Mouse (Mus musculus) thymus, adult 2 months (tissue): ENCODE results near the gene Cxcl15. TPM values are rescaled to one million over a fixed set of nuclear protein-coding genes. Genes with fewer than 3 reads are reported as not detected.

Experiments used
- DNase-seq: peaks from one replicate; pipeline ENCODE4 v3.0.0; 2021
- H3K27ac ChIP-seq: fragments of 200-500 bp; 2 replicates; pipeline ENCODE4 v1.5.1; 2012; ENCODE audit warnings: low read length, control low read depth; ENCODE audit not compliant: control insufficient read depth, insufficient read depth
- H3K27me3 ChIP-seq: fragments of 200-500 bp; 2 replicates; pipeline ENCODE4 v1.6.1; 2012; ENCODE audit warnings: mild to moderate bottlenecking, low read length, moderate library complexity, mixed read lengths; ENCODE audit not compliant: control insufficient read depth, insufficient read depth
- H3K36me3 ChIP-seq: fragments of 200-500 bp; 2 replicates; pipeline ENCODE4 v1.6.1; 2012; ENCODE audit warnings: mild to moderate bottlenecking, low read length, moderate library complexity; ENCODE audit not compliant: control insufficient read depth, insufficient read depth
- H3K4me1 ChIP-seq: fragments of 200-500 bp; replicated peaks from 2 replicates; pipeline ENCODE4 v1.6.1; 2012; ENCODE audit warnings: low read length; ENCODE audit not compliant: control insufficient read depth, insufficient read depth
- H3K4me3 ChIP-seq: fragments of 200-500 bp; 2 replicates; pipeline ENCODE4 v1.5.1; 2012; ENCODE audit warnings: mild to moderate bottlenecking, low read length, control low read depth, moderate library complexity; ENCODE audit not compliant: control insufficient read depth, insufficient read depth
- CTCF ChIP-seq: fragments of 200-500 bp; IDR thresholded peaks from 2 replicates; pipeline ENCODE4 v1.5.1; 2012; ENCODE audit warnings: mild to moderate bottlenecking, control low read depth, low read length, moderate library complexity, borderline replicate concordance; ENCODE audit not compliant: control insufficient read depth, poor library complexity, insufficient read depth; ENCODE audit errors: extremely low read depth
- POLR2A ChIP-seq: fragments of 200-500 bp; IDR thresholded peaks from 2 replicates; pipeline ENCODE4 v1.6.1; 2012; ENCODE audit warnings: mild to moderate bottlenecking, low read length, control low read depth, moderate library complexity; ENCODE audit not compliant: control insufficient read depth, poor library complexity, insufficient read depth; ENCODE audit errors: extremely low read depth
- WGBS: fragments of 180-500 bp; shearing (Covaris S2); methylation state at CpG from one replicate; pipeline ENCODE4 v1.1.7; 2018; 5-methylcytosine and 5-hydroxymethylcytosine counted together
- polyA plus RNA-seq: library from polyadenylated mRNA; depleted of rRNA; stranded (reverse); fragments of >200 nt; gene quantifications from 2 replicates; pipeline ENCODE4 v1.2.3, GENCODE M21; 2012; rRNA removed

The Cxcl15 gene
- 0.05 and 0.24 TPM in 2 replicates for polyA plus RNA-seq

DNA sequence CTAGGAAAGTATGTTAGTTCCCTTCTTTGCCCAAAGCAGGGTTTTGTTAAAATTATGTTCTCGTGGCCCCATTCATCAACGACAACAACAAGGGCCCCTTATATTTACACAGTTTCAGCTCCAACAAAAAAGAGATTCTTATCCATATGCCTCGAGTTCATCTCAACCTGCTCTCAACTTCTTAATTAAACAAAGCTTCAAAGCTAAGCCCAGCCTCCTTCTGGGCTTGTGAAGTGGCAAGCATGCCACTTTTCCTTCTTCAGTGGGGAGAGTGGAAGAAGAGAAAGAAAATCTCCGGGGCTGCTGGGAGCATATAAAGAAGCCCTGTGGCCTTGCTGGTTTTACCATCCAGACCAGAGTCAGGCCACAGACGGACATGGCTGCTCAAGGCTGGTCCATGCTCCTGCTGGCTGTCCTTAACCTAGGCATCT lies at the start of gene Cxcl15:
Cxcl15 (plus strand) TSS at position 340 of the 431 bp plus-strand sequence.
- H3K27ac ChIP-seq: no peak within 1 kb of the TSS
- WGBS: 79% methylated on average over 5 of the region's 5 CpGs
- H3K27me3 ChIP-seq: no peaks in the 10 kb centered on the region
- H3K4me1 ChIP-seq: no peaks in the 10 kb centered on the region
- TF ChIP-seq POLR2A (no peak), CTCF (no peak)
- H3K36me3 ChIP-seq: no peaks in the 10 kb centered on the region
- DNase-seq: no peak
- no peak within 1 kb of the TSS for H3K4me3 ChIP-seq

DNA sequence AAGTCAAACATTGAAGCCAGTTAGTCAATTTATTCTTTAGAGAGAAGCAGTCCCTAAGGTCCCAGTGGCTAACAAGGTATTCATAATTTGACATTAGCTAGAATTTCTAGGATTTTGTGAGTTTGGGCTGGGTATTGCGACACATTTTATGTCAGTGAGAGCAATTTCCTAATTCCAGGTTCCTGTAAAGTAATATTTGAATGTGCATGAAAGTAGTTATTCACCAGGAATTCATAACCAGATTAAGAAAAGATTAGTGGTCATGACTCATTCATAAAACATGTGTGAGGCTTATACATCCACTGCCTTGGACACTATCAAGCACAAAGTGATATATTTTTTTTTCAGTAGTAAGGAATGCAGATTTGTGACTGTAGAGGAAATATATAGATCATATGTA lies 40.4 kb upstream of the Cxcl15 start:
- no peak for DNase-seq
- no peak overlapping the region for H3K4me3 ChIP-seq
- no peaks in the 10 kb centered on the region for H3K36me3 ChIP-seq
- TF ChIP-seq POLR2A: no peak
- TF ChIP-seq CTCF: no peak
- no peaks in the 10 kb centered on the region for H3K27me3 ChIP-seq
- H3K4me1 ChIP-seq: no peaks in the 10 kb centered on the region
- no peak overlapping the region for H3K27ac ChIP-seq
- WGBS: 100% methylated on average over 1 of the region's 1 CpGs

DNA sequence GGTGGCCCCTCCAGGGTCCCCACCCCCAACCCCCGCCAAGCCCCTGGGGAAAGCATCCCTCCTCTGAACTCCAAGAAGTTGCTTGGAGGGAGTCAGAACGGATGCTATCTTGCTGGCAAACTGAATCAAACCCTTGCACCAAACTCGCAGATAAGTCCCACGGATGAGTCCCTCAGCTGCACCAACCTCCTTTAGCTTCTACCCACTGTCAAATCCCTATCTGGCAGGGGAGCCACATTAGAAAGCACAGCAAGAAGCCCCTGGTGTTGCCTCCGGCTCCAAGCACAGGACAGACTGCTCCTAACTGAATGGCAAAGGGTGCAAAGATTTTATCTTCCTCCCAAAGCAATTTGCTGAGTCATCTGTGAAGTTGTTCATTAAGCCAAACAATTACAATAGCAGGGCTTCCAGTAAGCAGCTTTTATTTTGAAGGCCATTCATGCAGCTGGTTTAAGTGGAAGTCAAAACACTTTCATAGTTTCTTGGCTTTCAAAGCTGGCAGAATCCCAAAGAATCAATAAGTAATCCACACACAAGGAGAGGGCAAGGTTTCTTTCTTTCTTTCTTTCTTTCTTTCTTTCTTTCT lies 36.2 kb upstream of the Cxcl15 start:
- Histone ChIP-seq H3K4me3 (no peak overlapping the region), H3K4me1 (no peaks in the 10 kb centered on the region), H3K27me3 (no peaks in the 10 kb centered on the region), H3K27ac (no peak overlapping the region), H3K36me3 (no peaks in the 10 kb centered on the region)
- 56% methylated on average over 5 of the region's 5 CpGs for WGBS
- no peak for DNase-seq
- TF ChIP-seq POLR2A: no peak
- no peak for TF ChIP-seq CTCF

DNA sequence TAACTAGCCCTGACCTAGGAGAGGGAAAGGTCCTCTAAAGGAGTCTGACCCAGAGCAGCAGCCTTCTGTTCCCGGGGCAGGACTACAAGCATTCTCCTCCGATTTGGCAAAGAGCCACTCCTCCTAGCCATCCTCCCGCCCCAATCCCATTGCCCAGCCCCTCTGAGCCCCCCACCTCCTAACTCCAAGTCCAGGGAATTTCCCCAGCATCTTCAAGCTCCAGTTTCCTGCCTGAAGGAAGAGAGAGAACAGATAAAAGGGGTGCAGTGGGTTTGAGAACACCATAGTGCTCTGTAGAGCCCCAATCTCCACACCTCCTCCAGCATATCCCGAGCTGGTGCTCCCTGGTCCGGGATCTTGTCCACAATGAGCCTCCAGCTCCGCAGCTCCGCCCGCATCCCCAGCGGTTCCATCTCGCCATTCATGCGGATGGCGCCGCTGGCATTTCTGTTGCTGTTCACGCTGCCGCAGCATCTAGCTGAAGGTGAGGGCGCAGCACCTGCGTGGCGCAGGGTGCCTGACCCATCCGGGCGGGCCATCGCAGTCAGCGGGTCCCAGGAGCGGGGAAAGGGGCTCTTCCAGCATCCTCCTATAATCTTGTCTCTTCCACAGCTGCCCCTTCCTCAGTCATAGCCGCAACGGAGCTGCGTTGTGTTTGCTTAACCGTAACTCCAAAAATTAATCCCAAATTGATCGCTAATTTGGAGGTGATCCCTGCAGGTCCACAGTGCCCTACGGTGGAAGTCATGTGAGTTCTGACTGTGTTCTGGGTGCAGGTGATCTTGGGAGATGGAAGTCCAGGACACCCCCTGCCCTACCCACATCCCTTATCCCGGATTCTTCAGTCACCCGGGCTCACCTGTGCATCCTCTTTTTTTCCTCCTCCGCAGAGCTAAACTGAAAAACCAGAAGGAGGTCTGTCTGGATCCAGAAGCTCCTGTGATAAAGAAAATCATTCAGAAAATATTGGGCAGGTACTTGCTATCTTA lies 35.0 kb upstream of the Cxcl15 start, which contains the start of gene Cxcl5:
Cxcl5 (plus strand) TSS at position 284 of the 989 bp plus-strand sequence.
- no peaks in the 10 kb centered on the region for H3K36me3 ChIP-seq
- H3K4me3 ChIP-seq: no peak within 1 kb of the TSS
- no peak for DNase-seq
- H3K27ac ChIP-seq: no peak within 1 kb of the TSS
- no peaks in the 10 kb centered on the region for H3K4me1 ChIP-seq
- no peaks in the 10 kb centered on the region for H3K27me3 ChIP-seq
- no peak for TF ChIP-seq CTCF
- WGBS: 18% methylated on average over 32 of the region's 32 CpGs

- Histone ChIP-seq H3K27me3 (no peaks in the 10 kb centered on the region), H3K36me3 (no peaks in the 10 kb centered on the region), H3K4me1 (no peaks in the 10 kb centered on the region), H3K4me3 (no peak overlapping the region), H3K27ac (no peak overlapping the region)
- no peak for DNase-seq
- TF ChIP-seq POLR2A: no peak
- no peak for TF ChIP-seq CTCF
- 79% methylated on average over 4 of the region's 4 CpGs for WGBS
These were observed 34.0 kb upstream of the Cxcl15 start for GRCm38 (mm10) chr5:90760303-90760702.

GRCm38 (mm10) chr5:90760844-90761243 lies 33.5 kb upstream of the Cxcl15 start:
- no peak overlapping the region for H3K27ac ChIP-seq
- no peaks in the 10 kb centered on the region for H3K4me1 ChIP-seq
- no peaks in the 10 kb centered on the region for H3K27me3 ChIP-seq
- no peak for TF ChIP-seq CTCF
- no peak for TF ChIP-seq POLR2A
- no peak for DNase-seq
- H3K36me3 ChIP-seq: no peaks in the 10 kb centered on the region
- WGBS: 75% methylated on average over 2 of the region's 2 CpGs
- H3K4me3 ChIP-seq: no peak overlapping the region

- Histone ChIP-seq H3K36me3 (no peaks in the 10 kb centered on the region), H3K27me3 (no peaks in the 10 kb centered on the region), H3K27ac (no peak overlapping the region), H3K4me1 (no peaks in the 10 kb centered on the region), H3K4me3 (no peak overlapping the region)
- TF ChIP-seq CTCF (no peak), POLR2A (no peak)
- DNase-seq: no peak
- WGBS: 69% methylated on average over 3 of the region's 3 CpGs
These were observed 32.5 kb upstream of the Cxcl15 start for GRCm38 (mm10) chr5:90761834-90762233.
